Mouse (Mus musculus) cortical plate, adult 2 months (tissue): ENCODE data around the gene Sirt4. TPM values are rescaled to one million over a fixed set of nuclear protein-coding genes. Genes with fewer than 3 reads are reported as not detected.

Source experiments
- H3K27ac ChIP-seq: fragments of 200-500 bp; 2 replicates; pipeline ENCODE4 v1.5.1; 2012; ENCODE audit warnings: low read length, control low read depth, inconsistent platforms; ENCODE audit not compliant: insufficient read depth
- H3K4me1 ChIP-seq: fragments of 200-500 bp; 2 replicates; pipeline ENCODE4 v1.6.1; 2011; ENCODE audit warnings: low read length; ENCODE audit not compliant: control insufficient read depth, insufficient read depth
- H3K4me3 ChIP-seq: fragments of 200-500 bp; 2 replicates; pipeline ENCODE4 v1.5.1; 2011; ENCODE audit warnings: mild to moderate bottlenecking, low read length, control low read depth; ENCODE audit not compliant: insufficient read depth
- CTCF ChIP-seq: fragments of 200-500 bp; IDR thresholded peaks from 2 replicates; pipeline ENCODE4 v1.5.1; 2011; ENCODE audit warnings: mild to moderate bottlenecking, control low read depth, low read length; ENCODE audit not compliant: insufficient read depth; ENCODE audit errors: extremely low read depth
- POLR2A ChIP-seq: fragments of 200-500 bp; IDR thresholded peaks from 2 replicates; pipeline ENCODE4 v1.6.1; 2011; ENCODE audit warnings: mild to moderate bottlenecking, low read length, control low read depth; ENCODE audit not compliant: insufficient read depth; ENCODE audit errors: extremely low read depth
- polyA plus RNA-seq: library from polyadenylated mRNA; depleted of rRNA; stranded (reverse); fragments of >200 nt; gene quantifications from 2 replicates; pipeline ENCODE4 v1.2.3, GENCODE M21; 2012

Sirt4 gene
- polyA plus RNA-seq, 1 experiment = 89.5 TPM

DNA sequence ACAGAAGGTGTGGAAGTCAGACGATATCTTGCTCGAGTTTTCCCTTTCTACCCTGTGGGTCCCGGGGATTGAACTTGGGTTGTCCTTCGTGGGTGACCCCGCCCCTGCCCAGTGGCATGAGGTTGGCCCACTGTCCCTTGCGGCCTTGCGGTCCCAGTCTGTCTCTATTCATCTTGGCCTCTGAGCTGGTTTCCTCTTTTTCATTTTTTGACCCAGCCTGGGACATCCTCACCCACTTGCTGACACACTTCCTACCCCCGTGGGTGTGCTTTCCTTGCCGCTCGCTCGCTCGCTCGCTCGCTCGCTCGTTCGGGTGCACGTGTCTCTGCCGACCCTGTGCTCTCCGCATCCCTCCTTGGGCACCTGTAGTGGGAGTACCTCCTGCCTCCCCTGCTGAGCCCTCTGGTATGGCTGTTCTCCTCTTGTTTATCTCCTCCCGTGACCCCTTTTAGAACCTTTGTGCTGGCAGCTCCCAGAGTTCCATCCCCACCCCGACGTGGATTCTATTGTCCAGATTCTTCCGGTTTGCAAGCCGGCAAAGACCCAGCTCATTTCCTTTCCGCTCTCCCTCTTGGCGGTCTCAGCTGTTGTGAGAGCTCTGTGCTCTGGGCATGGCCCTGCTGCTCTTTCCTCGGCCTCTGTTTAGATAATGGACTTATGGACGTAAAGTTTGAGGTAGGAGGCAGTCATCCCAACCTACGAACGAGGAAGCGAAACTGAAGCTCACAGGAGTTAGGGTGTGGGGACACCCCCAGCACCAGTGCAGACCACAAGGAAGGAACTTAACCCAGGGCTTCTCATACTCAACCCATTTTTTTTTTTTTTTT, 31.8 kb upstream of the Sirt4 start:
- no peak for TF ChIP-seq CTCF
- no peak for TF ChIP-seq POLR2A
- peaks cover 5% of the 10 kb centered on the region for H3K4me1 ChIP-seq
- H3K27ac ChIP-seq = peak overlapping the region; percentile 44; the same call in 1 of the 2 replicates

GRCm38 (mm10) chr5:115514896-115515587, 30.5 kb upstream of the Sirt4 start:
- Histone ChIP-seq H3K4me1 (peaks cover 5% of the 10 kb centered on the region), H3K27ac (peak overlapping the region; percentile 80), H3K4me3 (no peak overlapping the region)
- TF ChIP-seq CTCF (no peak), POLR2A (no peak)

More for the DNA sequence above, 31.8 kb upstream of the Sirt4 start:
- no peak overlapping the region for H3K4me3 ChIP-seq

- TF ChIP-seq CTCF (no peak), POLR2A (no peak)
- Histone ChIP-seq H3K4me1 (peaks cover 5% of the 10 kb centered on the region), H3K27ac (peak overlapping the region; percentile 80)
Observed at GRCm38 (mm10) chr5:115514346-115514745, 29.8 kb upstream of the Sirt4 start.

DNA sequence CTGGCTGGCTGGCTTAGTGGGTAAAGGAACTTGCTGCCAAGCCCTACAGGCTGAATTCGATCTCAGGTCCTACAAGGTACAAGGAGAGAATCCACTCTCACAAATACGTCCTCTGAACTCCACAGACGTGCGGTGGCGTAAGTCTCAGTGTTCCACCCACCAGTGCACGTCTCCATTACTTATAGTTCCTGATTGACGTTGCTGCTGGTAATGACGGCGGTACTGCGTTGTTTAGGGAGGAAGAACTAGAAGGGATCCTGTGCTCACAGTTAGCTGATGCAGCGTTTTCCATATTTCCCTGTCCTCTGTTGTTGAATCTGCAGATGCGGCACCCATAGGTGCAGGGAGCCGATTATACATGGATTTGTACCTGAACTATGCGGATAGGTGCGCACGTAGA, 29.2 kb upstream of the Sirt4 start:
- no peak overlapping the region for H3K27ac ChIP-seq
- no peak overlapping the region for H3K4me3 ChIP-seq
- no peak for TF ChIP-seq POLR2A
- TF ChIP-seq CTCF = no peak
- H3K4me1 ChIP-seq = peaks cover 5% of the 10 kb centered on the region

More at GRCm38 (mm10) chr5:115514346-115514745, 29.8 kb upstream of the Sirt4 start:
- H3K4me3 ChIP-seq = no peak overlapping the region

DNA sequence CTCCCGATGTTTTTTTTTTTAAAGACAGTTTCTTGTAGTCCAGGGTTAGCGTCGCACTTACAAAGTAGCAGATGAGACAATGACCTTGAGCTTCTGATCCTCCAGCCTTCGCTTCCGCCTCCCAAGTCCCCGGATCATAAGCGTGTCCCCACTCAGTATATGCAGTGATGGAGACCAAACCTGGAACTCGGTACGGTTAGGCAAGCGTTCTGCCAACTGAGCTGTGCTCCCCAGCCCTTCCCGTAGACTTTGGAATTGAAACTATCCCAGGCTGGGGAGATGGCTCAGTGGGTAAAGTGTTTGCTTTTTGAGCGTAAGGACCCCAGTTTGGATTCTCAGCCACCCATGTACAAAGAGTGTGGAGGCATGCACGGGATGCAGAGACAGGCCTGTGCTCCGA, 28.7 kb upstream of the Sirt4 start:
- Histone ChIP-seq H3K4me1 (peaks cover 6% of the 10 kb centered on the region), H3K4me3 (no peak overlapping the region), H3K27ac (no peak overlapping the region)
- no peak for TF ChIP-seq POLR2A
- no peak for TF ChIP-seq CTCF

DNA sequence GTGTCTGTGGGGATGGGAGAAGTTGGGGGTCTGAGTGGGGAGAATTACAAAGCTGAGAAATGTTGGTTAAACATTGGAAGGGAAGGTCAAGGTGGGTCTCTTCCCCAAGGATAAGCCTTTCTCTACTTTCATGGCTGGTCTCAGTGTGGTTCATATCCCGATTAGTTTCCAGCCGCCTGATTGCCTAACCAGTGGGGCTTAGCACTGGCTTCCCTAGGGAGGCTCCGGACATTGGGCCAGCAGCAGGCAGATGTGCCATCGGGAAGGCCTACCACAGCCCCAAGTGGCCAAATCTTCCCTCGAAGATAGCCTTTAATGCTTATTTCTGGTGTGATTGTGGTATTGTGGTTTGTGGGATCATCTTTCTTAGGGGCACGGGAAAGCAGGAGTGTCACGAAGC, 27.9 kb upstream of the Sirt4 start:
- peaks cover 6% of the 10 kb centered on the region for H3K4me1 ChIP-seq
- H3K27ac ChIP-seq = no peak overlapping the region
- TF ChIP-seq POLR2A (no peak), CTCF (no peak)
- no peak overlapping the region for H3K4me3 ChIP-seq

DNA sequence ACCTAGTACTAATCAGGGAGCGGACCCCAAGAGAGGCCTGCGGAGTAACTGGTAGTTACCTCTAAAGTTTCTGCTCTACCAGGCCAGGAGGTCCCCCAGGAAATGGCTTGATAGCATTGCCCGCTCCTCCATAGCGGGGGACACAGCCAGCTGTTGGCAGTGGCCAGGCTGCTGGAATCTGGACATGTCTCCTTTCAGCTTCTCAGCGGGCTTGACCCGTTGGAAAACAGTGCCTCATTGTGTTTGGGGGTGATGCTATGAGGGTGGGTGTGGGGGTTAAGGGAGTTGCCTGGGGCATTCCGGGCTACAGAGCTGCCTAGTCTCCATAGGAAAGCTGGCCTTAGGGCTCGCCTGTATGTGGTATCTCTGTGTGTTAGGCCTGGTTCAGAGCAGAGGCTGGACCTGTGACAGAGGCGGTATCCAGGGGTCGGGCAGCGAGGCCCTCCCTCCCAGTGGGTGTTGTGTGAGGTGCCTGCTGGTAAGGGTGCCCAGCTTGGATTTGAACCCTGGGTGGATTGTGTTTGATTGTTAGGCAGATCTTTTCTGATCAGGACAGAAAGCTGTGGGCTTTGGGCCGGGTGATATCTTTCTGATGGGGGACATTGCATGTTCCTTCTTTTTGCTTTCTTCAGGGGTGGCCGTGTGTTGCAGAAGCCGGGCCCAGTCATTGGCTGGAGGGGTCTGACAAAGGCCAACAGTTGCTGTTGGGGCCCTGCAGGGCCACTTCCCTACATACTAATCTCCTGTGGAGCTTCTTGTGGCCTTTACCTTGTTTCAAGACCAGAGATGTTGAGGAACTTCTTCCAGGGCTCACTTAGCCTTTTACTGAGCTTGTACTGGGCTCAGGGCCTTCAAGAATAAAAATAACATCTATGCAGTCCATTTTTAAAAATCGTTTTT, 25.5 kb upstream of the Sirt4 start:
- TF ChIP-seq POLR2A = no peak
- TF ChIP-seq CTCF = no peak
- H3K27ac ChIP-seq = peak overlapping the region; percentile 84
- H3K4me1 ChIP-seq = peaks cover 6% of the 10 kb centered on the region
- H3K4me3 ChIP-seq = no peak overlapping the region

GRCm38 (mm10) chr5:115509321-115509761, 24.8 kb upstream of the Sirt4 start:
- TF ChIP-seq CTCF (no peak), POLR2A (no peak)
- Histone ChIP-seq H3K4me3 (peak overlapping the region; percentile 64; the same call in 1 of the 2 replicates), H3K27ac (peak overlapping the region; percentile 62; the same call in 1 of the 2 replicates), H3K4me1 (peaks cover 1% of the 10 kb centered on the region; the same call in 1 of the 2 replicates)

GRCm38 (mm10) chr5:115508859-115509147, 24.3 kb upstream of the Sirt4 start:
- Histone ChIP-seq H3K4me3 (peak overlapping the region; percentile 64), H3K27ac (peak overlapping the region; percentile 57; the same call in 1 of the 2 replicates), H3K4me1 (peaks cover 1% of the 10 kb centered on the region; the same call in 1 of the 2 replicates)
- TF ChIP-seq POLR2A (no peak), CTCF (no peak)
